Mouse (Mus musculus): ENCODE measurements around the gene Eif5.
A peak's percentile ranks its signal among the peaks of the same experiment; 100 is the strongest.

The Eif5 gene

GRCm38 (mm10) chr12:111565363-111565762 lies 27.5 kb downstream of the Eif5 start:
- no peak for DNase-seq (ENCODE audit: low read depth)

DNA sequence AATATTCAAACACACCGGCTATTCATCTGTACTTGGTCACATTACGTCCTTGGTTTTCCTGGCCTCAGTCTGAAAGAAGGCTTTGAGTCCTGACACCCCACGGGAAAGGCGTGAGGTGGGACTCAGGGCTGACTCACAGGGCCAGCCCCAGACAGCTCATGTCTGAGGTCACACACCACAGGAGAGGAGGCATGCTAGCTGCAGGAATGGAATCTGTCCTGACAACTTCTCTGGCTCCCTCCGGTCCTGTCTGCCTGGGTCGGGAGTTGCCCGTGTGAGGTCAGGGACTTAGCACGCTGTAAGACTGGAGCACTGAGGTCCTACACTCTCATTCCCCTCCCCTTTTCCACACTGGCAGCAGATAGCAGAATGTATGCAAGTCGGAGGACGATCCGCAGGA lies 31.0 kb downstream of the Eif5 start:
- DNase-seq (ENCODE audit: low read depth), result no peak

- no peak for DNase-seq (ENCODE audit: low read depth)
Measured at GRCm38 (mm10) chr12:111572406-111572805, 34.6 kb downstream of the Eif5 start.

GRCm38 (mm10) chr12:111573315-111573714 lies 35.5 kb downstream of the Eif5 start:
- no peak for DNase-seq (ENCODE audit: low read depth)

DNA sequence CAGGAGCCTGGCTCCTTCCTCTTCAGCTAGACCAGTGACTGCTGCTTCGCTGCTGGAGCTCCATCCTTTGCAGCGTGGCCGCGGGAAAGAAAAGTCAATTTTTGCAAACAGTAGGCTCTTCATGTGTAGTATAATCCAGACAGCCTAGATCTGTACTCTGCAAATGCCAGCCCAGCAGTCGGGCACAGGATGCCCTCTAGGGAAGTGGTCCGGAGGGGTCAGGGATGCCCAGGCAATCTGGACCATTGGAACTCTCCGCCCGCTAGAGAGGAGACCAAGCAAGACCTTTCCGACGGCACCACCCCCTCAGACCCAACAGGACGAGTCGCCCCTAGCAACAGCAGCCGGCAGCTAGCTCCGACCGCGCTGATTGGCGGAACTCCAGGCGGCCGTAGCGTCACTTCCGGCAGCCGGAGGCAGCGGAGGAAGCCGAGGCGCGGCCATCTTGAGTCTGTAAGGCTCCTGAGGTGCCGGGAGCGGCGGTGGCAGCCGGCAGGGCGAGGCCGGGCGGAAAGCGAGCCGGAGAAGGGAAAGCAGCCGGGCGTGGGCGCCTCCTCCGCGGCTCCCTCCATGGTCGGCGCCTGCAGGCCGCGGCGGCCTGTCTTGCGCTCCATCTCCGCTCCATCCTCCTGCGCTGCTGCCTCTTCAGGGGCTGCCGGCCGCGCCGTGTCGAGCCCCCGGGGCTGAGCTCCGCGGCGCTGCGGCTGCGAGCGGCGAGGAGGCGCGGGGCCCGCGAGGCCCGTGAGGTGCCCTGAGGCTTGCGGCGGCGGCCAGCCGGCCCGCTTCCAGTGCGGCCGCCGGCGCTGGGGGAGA lies 36.5 kb downstream of the Eif5 start, which contains the start of gene Mark3:
Gene Mark3, plus strand, starts transcription at position 450 of the 813 bp plus-strand sequence.
- DNase-seq (ENCODE audit: low read depth), result peak; percentile 96

GRCm38 (mm10) chr12:111574887-111575838 lies 37.3 kb downstream of the Eif5 start:
- DNase-seq (ENCODE audit: low read depth), result peak; percentile 40

DNA sequence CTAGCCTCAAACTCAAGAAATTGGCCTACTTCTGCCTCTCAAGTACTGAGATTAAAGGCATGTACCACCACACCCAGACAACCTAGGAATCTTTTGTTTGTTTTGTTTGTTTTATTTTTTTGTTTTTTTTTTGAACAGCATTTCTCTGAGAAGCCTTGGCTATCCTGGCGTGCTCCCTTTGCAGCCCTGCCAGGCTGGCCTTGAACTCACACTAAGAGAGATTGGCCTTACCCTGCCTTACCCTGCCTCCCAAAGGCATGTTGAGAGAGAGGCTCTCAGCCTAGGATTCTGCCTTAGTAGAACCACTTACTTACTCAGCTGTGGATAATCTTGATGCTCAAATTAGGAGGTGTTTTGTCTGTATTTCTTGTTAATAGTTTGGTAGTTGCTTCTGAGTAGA lies 45.2 kb downstream of the Eif5 start:
- no peak for DNase-seq (ENCODE audit: low read depth)

DNA sequence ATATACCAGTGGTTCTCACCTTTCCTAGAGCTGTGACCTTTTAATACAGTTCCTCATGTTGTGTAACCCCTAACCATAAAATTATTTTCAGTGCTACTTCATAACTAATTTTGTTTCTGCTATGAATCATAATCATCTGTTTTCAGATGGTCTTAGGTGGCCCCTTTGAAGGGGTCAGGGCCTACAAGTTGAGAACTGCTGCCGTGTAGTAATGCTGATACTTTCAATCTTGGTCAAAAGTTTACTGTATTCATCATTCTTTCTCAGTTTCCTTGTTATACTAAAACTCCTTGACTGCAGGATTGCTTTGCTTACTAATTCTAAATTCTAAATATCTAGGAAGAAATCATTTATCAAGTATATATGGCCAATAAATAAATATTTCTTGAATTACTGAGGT lies 46.6 kb downstream of the Eif5 start:
- no peak for DNase-seq (ENCODE audit: low read depth)

- no peak for DNase-seq (ENCODE audit: low read depth)
Measured at GRCm38 (mm10) chr12:111587252-111587651, 49.4 kb downstream of the Eif5 start.

DNA sequence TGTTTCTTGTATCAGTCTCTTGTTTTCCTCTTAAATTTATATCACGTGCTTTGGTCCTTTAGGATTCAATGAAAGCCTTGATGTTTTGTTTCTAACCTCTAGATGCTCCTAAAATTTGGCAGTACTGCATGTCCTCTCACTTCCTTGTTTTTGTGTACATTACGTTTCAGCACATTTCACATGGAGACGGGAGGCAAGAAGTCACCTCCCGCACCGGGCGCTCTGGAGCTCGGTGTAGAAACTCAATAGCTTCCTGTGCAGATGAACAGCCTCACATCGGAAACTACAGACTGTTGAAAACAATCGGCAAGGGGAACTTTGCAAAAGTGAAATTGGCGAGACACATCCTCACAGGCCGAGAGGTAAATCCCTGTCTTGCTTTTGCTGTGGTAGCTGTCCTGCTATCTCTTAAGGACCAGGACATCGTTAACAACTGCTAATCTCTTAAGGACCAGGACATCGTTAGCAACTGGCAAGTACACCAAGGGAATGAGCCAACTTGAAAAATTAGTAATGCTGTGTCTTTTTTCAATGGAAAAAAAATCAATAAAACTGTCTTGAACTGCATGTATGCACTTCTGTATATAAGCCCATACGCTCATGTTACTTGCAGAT lies 54.7 kb downstream of the Eif5 start:
- DNase-seq (ENCODE audit: low read depth), result peak; percentile 19

GRCm38 (mm10) chr12:111593775-111594174 lies 56.0 kb downstream of the Eif5 start:
- DNase-seq (ENCODE audit: low read depth), result no peak

Data from naive thymus-derived CD4-positive, alpha-beta T cell, adult 2 months (primary cell).